ENCODE assay signal across 11 mouse cellular contexts in genomic region chr3:152095030-152095429, GRCm38 (mm10).
DNase-seq lines count a peak whose midpoint lies in the region; ATAC-seq lines count a peak whose summit lies in the region.
"Had no signal": no experiment of that assay in that cellular context is flagged by ENCODE, and none has a peak within 500 bp of the region (broad histone marks: within the 10 kb centered on the region; RNA-seq: fewer than 3 reads in every experiment).

No protein-coding gene starts in this region.

- H3K9me3 ChIP-seq in intestine, embryonic 15.5 days: no peaks in the 10 kb centered on the region
- no peaks in the 10 kb centered on the region for H3K9me3 ChIP-seq in intestine, embryonic 16.5 days (ENCODE audit: control insufficient read depth, low read length)
- H3K9me3 ChIP-seq: heart, embryonic 13.5 days had no signal

- H3K4me2 ChIP-seq in intestine, embryonic 15.5 days (replicated peaks): no peak overlapping the region
- H3K4me2 ChIP-seq in intestine, embryonic 16.5 days (ENCODE audit: low read depth, low read length): no peak overlapping the region
- H3K4me2 ChIP-seq: heart, embryonic 13.5 days had no signal

- H3K27ac ChIP-seq in intestine, embryonic 15.5 days: no peak overlapping the region
- H3K27ac ChIP-seq in intestine, embryonic 16.5 days (ENCODE audit: low read length): no peak overlapping the region
- H3K27ac ChIP-seq: heart, embryonic 13.5 days had no signal

- no peak overlapping the region for H3K4me3 ChIP-seq in intestine, embryonic 15.5 days (replicated peaks)
- no peak overlapping the region for H3K4me3 ChIP-seq in intestine, embryonic 16.5 days (ENCODE audit: low read length)
- H3K4me3 ChIP-seq: heart, embryonic 13.5 days had no signal

- WGBS in intestine, embryonic 15.5 days: 7% methylated on average over 3 of the region's 3 CpGs
- 6% methylated on average over 3 of the region's 3 CpGs for WGBS in intestine, embryonic 16.5 days

- peak; percentile 44 to 59 for DNase-seq in cerebellum, postnatal 10 days
- DNase-seq in cerebellum, adult 9-11 months: no peak
- DNase-seq in thymus, postnatal 0 days (ENCODE audit: low spot score): peak; percentile 15
- no peak for DNase-seq in thymus, postnatal 14 days
- DNase-seq in urinary bladder, postnatal 14 days (ENCODE audit: low spot score): no peak
- DNase-seq: adrenal gland, adult 2 months; B cell, adult 2 months had no signal

- H3K4me1 ChIP-seq in intestine, embryonic 15.5 days (replicated peaks): no peaks in the 10 kb centered on the region
- no peaks in the 10 kb centered on the region for H3K4me1 ChIP-seq in intestine, embryonic 16.5 days (ENCODE audit: control insufficient read depth, insufficient read depth, low read length)
- H3K4me1 ChIP-seq: heart, embryonic 13.5 days had no signal

- H3K27me3 ChIP-seq in intestine, embryonic 15.5 days (replicated peaks): no peaks in the 10 kb centered on the region
- H3K27me3 ChIP-seq in intestine, embryonic 16.5 days (replicated peaks; ENCODE audit: control insufficient read depth, insufficient read depth, low read length): no peaks in the 10 kb centered on the region

- peak; percentile 11; the same call in 1 of the 2 replicates for ATAC-seq in intestine, embryonic 15.5 days
- ATAC-seq in intestine, embryonic 16.5 days: no peak
- no peak for ATAC-seq in activated CD4-positive, CD25-positive, alpha-beta regulatory T cell, adult 4 months

- no peaks in the 10 kb centered on the region for H3K36me3 ChIP-seq in intestine, embryonic 15.5 days
- no peaks in the 10 kb centered on the region for H3K36me3 ChIP-seq in intestine, embryonic 16.5 days (ENCODE audit: control insufficient read depth, insufficient read depth, low read length)
- H3K36me3 ChIP-seq: heart, embryonic 13.5 days had no signal

- no peak overlapping the region for H3K9ac ChIP-seq in intestine, embryonic 15.5 days
- H3K9ac ChIP-seq in intestine, embryonic 16.5 days (ENCODE audit: low read depth, low read length): no peak overlapping the region
- H3K9ac ChIP-seq: heart, embryonic 13.5 days had no signal

Comparison
In these comparisons a context has a peak if more than half of its experiments do, and no peak if none do; other contexts are left out.
1. DNase-seq: peak in cerebellum, postnatal 10 days (2 of 2) and thymus, postnatal 0 days (single experiment); none in cerebellum, adult 9-11 months (single experiment), thymus, postnatal 14 days (single experiment) and urinary bladder, postnatal 14 days (single experiment).